In genomic region chr6:115291068-115291467, GRCm38 (mm10) we compare ENCODE assay signal across 21 mouse cellular contexts. TPM values are rescaled to one million over a fixed set of nuclear protein-coding genes. Genes with fewer than 3 reads are reported as not detected.
"Had no signal": no experiment of that assay in that cellular context is flagged by ENCODE, and none has a peak within 500 bp of the region (broad histone marks: within the 10 kb centered on the region; RNA-seq: fewer than 3 reads in every experiment).

No protein-coding gene starts in this region.

- H3K4me3 ChIP-seq: limb, embryonic 12.5 days; limb, embryonic 15.5 days; midbrain, embryonic 12.5 days had no signal

- H3K36me3 ChIP-seq: limb, embryonic 12.5 days; limb, embryonic 15.5 days; midbrain, embryonic 12.5 days had no signal

- DNase-seq: kidney, adult 2 months; kidney, postnatal 36 days; layer of hippocampus, adult 9-11 months; left cerebral cortex, postnatal 4 days; liver, postnatal 0 days; lung, embryonic 14.5 days; right cerebral cortex, adult 18-20 months; right cerebral cortex, postnatal 14 days; right cerebral cortex, postnatal 4 days; thymus, adult 2 months; thymus, postnatal 14 days had no signal

- H3K27ac ChIP-seq: kidney, postnatal 0 days; limb, embryonic 12.5 days; limb, embryonic 15.5 days; liver, embryonic 14.5 days; midbrain, embryonic 12.5 days; stomach, postnatal 0 days had no signal

- ATAC-seq: intestine, postnatal 0 days; liver, postnatal 0 days; lung, postnatal 0 days; midbrain, embryonic 16.5 days had no signal

RNA-seq across cellular contexts. Expression of gene Timp4, which starts 39.1 kb away (rescaled TPM):
- total RNA-seq: megakaryocyte-erythroid progenitor cell, adult 5-6 weeks had no signal
- polyA plus RNA-seq: liver, embryonic 14.5 days; liver, postnatal 0 days had no signal
